In the genomic region with DNA sequence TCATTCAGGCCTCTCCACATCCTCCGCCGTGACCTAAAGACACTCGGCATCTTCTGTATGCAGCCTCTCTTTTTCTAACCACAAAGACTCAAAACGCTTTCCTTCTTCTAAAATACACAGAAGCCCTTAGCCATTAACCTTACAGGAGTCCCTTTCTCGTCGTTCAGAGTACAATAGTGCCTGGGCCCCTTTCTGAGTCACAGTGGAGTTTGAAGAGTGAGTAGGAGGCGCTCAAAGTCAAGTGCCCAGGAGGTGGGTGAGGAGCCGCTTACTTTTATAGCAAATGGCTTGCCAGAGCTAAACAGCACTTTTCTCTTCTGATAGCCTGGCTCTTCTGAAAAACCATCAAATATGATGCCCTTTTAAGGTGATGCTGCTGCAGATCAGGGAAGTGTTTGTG, we compare ENCODE assay signal across 13 mouse cellular contexts.
A peak's percentile ranks its signal among the peaks of the same experiment; 100 is the strongest.
DNase-seq lines count a peak whose midpoint lies in the region; ATAC-seq and TF ChIP-seq lines count a peak whose summit lies in the region.
"Had no signal": no experiment of that assay in that cellular context is flagged by ENCODE, and none has a peak within 500 bp of the region (broad histone marks: within the 10 kb centered on the region; RNA-seq: fewer than 3 reads in every experiment).

No protein-coding gene starts in this region.

- TF ChIP-seq EP300 in stomach, postnatal 0 days (optimal IDR thresholded peaks at IDR 0.05): no peak

- WGBS in heart, embryonic 12.5 days: 54% methylated on average over 8 of the region's 8 CpGs
- 65% methylated on average over 8 of the region's 8 CpGs for WGBS in stomach, embryonic 16.5 days
- WGBS in stomach, postnatal 0 days: 53% methylated on average over 8 of the region's 8 CpGs
- 68% methylated on average over 8 of the region's 8 CpGs for WGBS in midbrain, embryonic 16.5 days

- no peak overlapping the region for H3K9ac ChIP-seq in heart, embryonic 12.5 days
- H3K9ac ChIP-seq in stomach, embryonic 16.5 days (ENCODE audit: low read length): no peak overlapping the region
- no peak overlapping the region for H3K9ac ChIP-seq in stomach, postnatal 0 days (ENCODE audit: low read length)
- H3K9ac ChIP-seq in midbrain, embryonic 16.5 days (ENCODE audit: low read depth, low read length): no peak overlapping the region
- H3K9ac ChIP-seq: embryonic facial prominence, embryonic 12.5 days; liver, embryonic 12.5 days had no signal

- TF ChIP-seq CTCF in stomach, postnatal 0 days (IDR thresholded peaks at IDR 0.05; ENCODE audit: low read depth): no peak
- no peak for TF ChIP-seq CTCF in embryonic fibroblast, embryonic 13.5 days (IDR thresholded peaks at IDR 0.05; ENCODE audit: borderline replicate concordance, insufficient read depth, low read length)

- no peak for DNase-seq in heart, adult 8-10 months (ENCODE audit: low spot score)
- DNase-seq in stomach, postnatal 0 days (ENCODE audit: low spot score): no peak
- no peak for DNase-seq in layer of hippocampus, postnatal 10 days (ENCODE audit: low spot score in 2 of 2)
- DNase-seq: cerebellum, adult 8-10 months; kidney, postnatal 36 days had no signal

- peaks cover 39% of the 10 kb centered on the region for H3K36me3 ChIP-seq in heart, embryonic 12.5 days
- H3K36me3 ChIP-seq in stomach, embryonic 16.5 days (ENCODE audit: control insufficient read depth, insufficient read depth, low read length): 0 out of 2 replicates have a peak, but pooled peaks cover 4% of the 10 kb centered on the region
- peaks cover 7% of the 10 kb centered on the region for H3K36me3 ChIP-seq in stomach, postnatal 0 days (ENCODE audit: control insufficient read depth, insufficient read depth, low read length)
- H3K36me3 ChIP-seq in midbrain, embryonic 16.5 days (ENCODE audit: control insufficient read depth, insufficient read depth, low read length): peaks cover 8% of the 10 kb centered on the region

- peak overlapping the region; percentile 75 for H3K27ac ChIP-seq in heart, embryonic 12.5 days (ENCODE audit: poor library complexity, severe bottlenecking)
- H3K27ac ChIP-seq in stomach, embryonic 16.5 days (ENCODE audit: low read length): 0 out of 2 replicates have a peak overlapping the region, but pooled peaks have one; percentile 1
- no peak overlapping the region for H3K27ac ChIP-seq in stomach, postnatal 0 days (replicated peaks)
- peak overlapping the region; percentile 67 for H3K27ac ChIP-seq in embryonic fibroblast, embryonic 13.5 days (ENCODE audit: insufficient read depth, low read length)
- H3K27ac ChIP-seq in midbrain, embryonic 16.5 days (ENCODE audit: low read length): no peak overlapping the region
- H3K27ac ChIP-seq: embryonic facial prominence, embryonic 12.5 days; liver, embryonic 12.5 days had no signal

- TF ChIP-seq POLR2A in embryonic fibroblast, embryonic 13.5 days (IDR thresholded peaks at IDR 0.05; ENCODE audit: low read depth, low read length): no peak

- ATAC-seq in heart, embryonic 12.5 days (ENCODE audit: insufficient number of reproducible peaks, low FRiP score): no peak
- no peak for ATAC-seq in stomach, embryonic 16.5 days (ENCODE audit: insufficient read depth, low FRiP score)
- no peak for ATAC-seq in stomach, postnatal 0 days (ENCODE audit: low FRiP score, low TSS enrichment)
- ATAC-seq in midbrain, embryonic 16.5 days: no peak
- ATAC-seq: forebrain, embryonic 16.5 days; intestine, postnatal 0 days; liver, embryonic 12.5 days had no signal

- no peak overlapping the region for H3K4me3 ChIP-seq in heart, embryonic 12.5 days
- no peak overlapping the region for H3K4me3 ChIP-seq in stomach, embryonic 16.5 days (replicated peaks; ENCODE audit: low read length)
- no peak overlapping the region for H3K4me3 ChIP-seq in stomach, postnatal 0 days (ENCODE audit: low read depth, low read length)
- no peak overlapping the region for H3K4me3 ChIP-seq in embryonic fibroblast, embryonic 13.5 days (ENCODE audit: insufficient read depth, low read length)
- H3K4me3 ChIP-seq in midbrain, embryonic 16.5 days (ENCODE audit: low read depth, low read length): no peak overlapping the region
- H3K4me3 ChIP-seq: embryonic facial prominence, embryonic 12.5 days; liver, embryonic 12.5 days had no signal

- H3K4me2 ChIP-seq in heart, embryonic 12.5 days: no peak overlapping the region; the same call in 1 of the 2 replicates
- no peak overlapping the region for H3K4me2 ChIP-seq in stomach, embryonic 16.5 days (ENCODE audit: low read depth, low read length)
- H3K4me2 ChIP-seq in stomach, postnatal 0 days (replicated peaks; ENCODE audit: low read depth): no peak overlapping the region
- no peak overlapping the region for H3K4me2 ChIP-seq in midbrain, embryonic 16.5 days (ENCODE audit: low read length)
- H3K4me2 ChIP-seq: embryonic facial prominence, embryonic 12.5 days; liver, embryonic 12.5 days had no signal

- peaks cover 14% of the 10 kb centered on the region for H3K4me1 ChIP-seq in heart, embryonic 12.5 days (replicated peaks)
- no peaks in the 10 kb centered on the region for H3K4me1 ChIP-seq in stomach, embryonic 16.5 days (ENCODE audit: control insufficient read depth, insufficient read depth, low read length)
- no peaks in the 10 kb centered on the region for H3K4me1 ChIP-seq in stomach, postnatal 0 days (replicated peaks; ENCODE audit: control insufficient read depth, insufficient read depth)
- H3K4me1 ChIP-seq in embryonic fibroblast, embryonic 13.5 days (ENCODE audit: control insufficient read depth, insufficient read depth, low read length): peaks cover 10% of the 10 kb centered on the region
- H3K4me1 ChIP-seq in midbrain, embryonic 16.5 days (ENCODE audit: control insufficient read depth, insufficient read depth, low read length): no peaks in the 10 kb centered on the region
- H3K4me1 ChIP-seq: embryonic facial prominence, embryonic 12.5 days had no signal

- H3K9me3 ChIP-seq in heart, embryonic 12.5 days (replicated peaks): no peaks in the 10 kb centered on the region
- H3K9me3 ChIP-seq in stomach, embryonic 16.5 days (replicated peaks; ENCODE audit: control insufficient read depth, low read length): no peaks in the 10 kb centered on the region
- no peaks in the 10 kb centered on the region for H3K9me3 ChIP-seq in stomach, postnatal 0 days (ENCODE audit: control insufficient read depth, low read length)
- H3K9me3 ChIP-seq in midbrain, embryonic 16.5 days (replicated peaks; ENCODE audit: control insufficient read depth, low read length, poor library complexity, severe bottlenecking): no peaks in the 10 kb centered on the region
- H3K9me3 ChIP-seq: embryonic facial prominence, embryonic 12.5 days; liver, embryonic 12.5 days had no signal

- no peaks in the 10 kb centered on the region for H3K27me3 ChIP-seq in heart, embryonic 12.5 days (replicated peaks)
- no peaks in the 10 kb centered on the region for H3K27me3 ChIP-seq in stomach, embryonic 16.5 days (ENCODE audit: control insufficient read depth, insufficient read depth, low read length)
- H3K27me3 ChIP-seq in stomach, postnatal 0 days (ENCODE audit: control insufficient read depth, insufficient read depth, low read length): no peaks in the 10 kb centered on the region
- H3K27me3 ChIP-seq in midbrain, embryonic 16.5 days (ENCODE audit: control insufficient read depth, insufficient read depth, low read depth, low read length): no peaks in the 10 kb centered on the region
- H3K27me3 ChIP-seq: embryonic facial prominence, embryonic 12.5 days; liver, embryonic 12.5 days had no signal

Comparison
In these comparisons a context has a peak if more than half of its experiments do, and no peak if none do; other contexts are left out.
1. H3K27ac ChIP-seq: peak in heart, embryonic 12.5 days (single experiment), stomach, embryonic 16.5 days (single experiment) and embryonic fibroblast, embryonic 13.5 days (single experiment); none in stomach, postnatal 0 days (single experiment) and midbrain, embryonic 16.5 days (single experiment).